25 mouse cellular contexts compared by ENCODE assay signal in genomic region chr17:26007646-26008045, GRCm38 (mm10). TPM values are rescaled to one million over a fixed set of nuclear protein-coding genes. Genes with fewer than 3 reads are reported as not detected.
A peak's percentile ranks its signal among the peaks of the same experiment; 100 is the strongest.
DNase-seq lines count a peak whose midpoint lies in the region; ATAC-seq lines count a peak whose summit lies in the region.
"Had no signal": no experiment of that assay in that cellular context is flagged by ENCODE, and none has a peak within 500 bp of the region (broad histone marks: within the 10 kb centered on the region; RNA-seq: fewer than 3 reads in every experiment).

No protein-coding gene starts in this region.

- H3K4me3 ChIP-seq in heart, embryonic 15.5 days: no peak overlapping the region
- H3K4me3 ChIP-seq in lung, embryonic 15.5 days: no peak overlapping the region
- no peak overlapping the region for H3K4me3 ChIP-seq in liver, embryonic 12.5 days
- H3K4me3 ChIP-seq: embryonic facial prominence, embryonic 12.5 days; gastrocnemius, adult 2 months; limb, embryonic 13.5 days; midbrain, embryonic 13.5 days had no signal

- peak overlapping the region; percentile 51 for H3K27ac ChIP-seq in heart, embryonic 15.5 days
- H3K27ac ChIP-seq in lung, embryonic 15.5 days: peak overlapping the region; percentile 76
- peak overlapping the region; percentile 32; the same call in 1 of the 2 replicates for H3K27ac ChIP-seq in liver, embryonic 12.5 days
- H3K27ac ChIP-seq: embryonic facial prominence, embryonic 12.5 days; limb, embryonic 13.5 days; midbrain, embryonic 13.5 days had no signal

- 0 out of 2 replicates have a peak, but pooled peaks have one; percentile 36 for ATAC-seq in heart, embryonic 15.5 days (replicated peaks; ENCODE audit: insufficient number of reproducible peaks, insufficient read depth, low FRiP score, low read depth)
- no peak for ATAC-seq in lung, embryonic 15.5 days (ENCODE audit: borderline replicate concordance, extremely low read depth, low FRiP score, low TSS enrichment)
- ATAC-seq in liver, embryonic 12.5 days: no peak
- ATAC-seq: forebrain, postnatal 0 days; hindbrain, embryonic 16.5 days; intestine, postnatal 0 days; midbrain, embryonic 13.5 days had no signal

- H3K4me2 ChIP-seq in heart, embryonic 15.5 days: peak overlapping the region; percentile 5; the same call in 1 of the 2 replicates
- no peak overlapping the region for H3K4me2 ChIP-seq in lung, embryonic 15.5 days
- H3K4me2 ChIP-seq in liver, embryonic 12.5 days: peak overlapping the region; percentile 17
- H3K4me2 ChIP-seq: embryonic facial prominence, embryonic 12.5 days; limb, embryonic 13.5 days; midbrain, embryonic 13.5 days had no signal

- no peaks in the 10 kb centered on the region for H3K27me3 ChIP-seq in heart, embryonic 15.5 days
- no peaks in the 10 kb centered on the region for H3K27me3 ChIP-seq in lung, embryonic 15.5 days
- 0 out of 2 replicates have a peak, but pooled peaks cover 7% of the 10 kb centered on the region for H3K27me3 ChIP-seq in liver, embryonic 12.5 days (replicated peaks)
- H3K27me3 ChIP-seq: embryonic facial prominence, embryonic 12.5 days; limb, embryonic 13.5 days; midbrain, embryonic 13.5 days had no signal

- intact Hi-C loops in heart, postnatal 36 days (cut with DNase I): loop anchor here (2.0 kb wide), 1 partner anchor 81 kb away; no protein-coding TSS in a partner anchor

- DNase-seq in heart, postnatal 36 days: no peak
- DNase-seq in lung, postnatal 36 days: no peak
- DNase-seq in R1 (ENCODE audit: low read depth, low spot score): peak; percentile 53
- DNase-seq in right cerebral cortex, postnatal 25 days: no peak
- no peak for DNase-seq in urinary bladder, postnatal 4 days (ENCODE audit: low spot score in 2 of 2)
- DNase-seq: adrenal gland, adult 8-10 months; cerebellum, adult 11 months; cerebellum, postnatal 36 days; forebrain, postnatal 0 days; heart, postnatal 4 days; kidney, postnatal 4 days; right cerebral cortex, postnatal 14 days; thymus, postnatal 14 days had no signal

- H3K4me1 ChIP-seq in heart, embryonic 15.5 days (replicated peaks): peaks cover 21% of the 10 kb centered on the region
- peaks cover 9% of the 10 kb centered on the region; the same call in 1 of the 2 replicates for H3K4me1 ChIP-seq in lung, embryonic 15.5 days
- peaks cover 89% of the 10 kb centered on the region for H3K4me1 ChIP-seq in liver, embryonic 12.5 days
- H3K4me1 ChIP-seq: embryonic facial prominence, embryonic 12.5 days; limb, embryonic 13.5 days; midbrain, embryonic 13.5 days had no signal

- H3K9ac ChIP-seq in heart, embryonic 15.5 days: no peak overlapping the region
- no peak overlapping the region for H3K9ac ChIP-seq in lung, embryonic 15.5 days
- H3K9ac ChIP-seq in liver, embryonic 12.5 days: no peak overlapping the region
- H3K9ac ChIP-seq: embryonic facial prominence, embryonic 12.5 days; forebrain, postnatal 0 days; limb, embryonic 13.5 days; midbrain, embryonic 13.5 days had no signal

- 41% methylated on average over 2 of the region's 2 CpGs for WGBS in heart, embryonic 15.5 days
- WGBS in lung, embryonic 15.5 days: 51% methylated on average over 2 of the region's 2 CpGs
- WGBS in liver, embryonic 12.5 days (ENCODE audit: insufficient replicate concordance): 2% methylated on average over 2 of the region's 2 CpGs

- no peaks in the 10 kb centered on the region for H3K9me3 ChIP-seq in heart, embryonic 15.5 days (replicated peaks)
- no peaks in the 10 kb centered on the region for H3K9me3 ChIP-seq in lung, embryonic 15.5 days
- no peaks in the 10 kb centered on the region for H3K9me3 ChIP-seq in liver, embryonic 12.5 days (replicated peaks)
- H3K9me3 ChIP-seq: embryonic facial prominence, embryonic 12.5 days; limb, embryonic 13.5 days; midbrain, embryonic 13.5 days had no signal

- H3K36me3 ChIP-seq in heart, embryonic 15.5 days: peaks cover 15% of the 10 kb centered on the region
- H3K36me3 ChIP-seq in lung, embryonic 15.5 days: peaks cover 6% of the 10 kb centered on the region; the same call in 1 of the 2 replicates
- H3K36me3 ChIP-seq in liver, embryonic 12.5 days: peaks cover 11% of the 10 kb centered on the region

RNA-seq across cellular contexts. Expression of gene Capn15, which starts 22.1 kb away (rescaled TPM):
- 9.3 and 13.5 TPM in 2 replicates for polyA plus RNA-seq in heart, embryonic 15.5 days (2015; fragmentation: Nextera tagmentation; extraction: Ambion mirVana)
- total RNA-seq in heart, postnatal 36 days (2021): 1 to 10 TPM; 7.2 TPM
- 20.8 and 21.9 TPM in 2 replicates for polyA plus RNA-seq in lung, embryonic 15.5 days (2015; fragmentation: Nextera tagmentation; extraction: Ambion mirVana)
- 20.4 and 21.3 TPM in 2 replicates for polyA plus RNA-seq in liver, embryonic 12.5 days (2016; fragmentation: Nextera tagmentation; extraction: Ambion mirVana)

RNA-seq across cellular contexts. Expression of gene A930017K11Rik, which starts 55.3 kb away (rescaled TPM):
- 0.05 TPM in 1 of 2 replicates, not detected in the other for polyA plus RNA-seq in heart, embryonic 15.5 days (2015; fragmentation: Nextera tagmentation; extraction: Ambion mirVana)
- under 1 TPM; 0.19 to 0.33 TPM for total RNA-seq in heart, postnatal 36 days (2021)
- 0.09 TPM in 1 of 2 replicates, not detected in the other for polyA plus RNA-seq in lung, embryonic 15.5 days (2015; fragmentation: Nextera tagmentation; extraction: Ambion mirVana)
- 0.36 and 0.49 TPM in 2 replicates for polyA plus RNA-seq in liver, embryonic 12.5 days (2016; fragmentation: Nextera tagmentation; extraction: Ambion mirVana)
- total RNA-seq: adrenal gland, adult 8-10 months; gastrocnemius, adult 2 months; heart, postnatal 4 days; layer of hippocampus, postnatal 10 days; left cerebral cortex, postnatal 10 days; MEL had no signal
